Comparison of ENCODE assay signal across 10 mouse cellular contexts in genomic region chr9:77596355-77596754, GRCm38 (mm10). TPM values are rescaled to one million over a fixed set of nuclear protein-coding genes. Genes with fewer than 3 reads are reported as not detected.
DNase-seq lines count a peak whose midpoint lies in the region; ATAC-seq and TF ChIP-seq lines count a peak whose summit lies in the region.
"Had no signal": no experiment of that assay in that cellular context is flagged by ENCODE, and none has a peak within 500 bp of the region (broad histone marks: within the 10 kb centered on the region; RNA-seq: fewer than 3 reads in every experiment).

No protein-coding gene starts in this region.

- intact Hi-C loops in heart, postnatal 25 days (cut with DNase I): loop anchor here (2.0 to 5.0 kb wide), 2 partner anchors 184 to 441 kb away; no protein-coding TSS in a partner anchor

- peak; percentile 49; the same call in 1 of the 2 replicates for ATAC-seq in hindbrain, embryonic 11.5 days (ENCODE audit: low FRiP score)
- no peak for ATAC-seq in hindbrain, embryonic 12.5 days (ENCODE audit: low FRiP score)
- peak; percentile 42; the same call in 1 of the 2 replicates for ATAC-seq in midbrain, postnatal 0 days (ENCODE audit: low FRiP score)

- 25% methylated on average over 7 of the region's 7 CpGs for WGBS in hindbrain, embryonic 11.5 days
- WGBS in hindbrain, embryonic 12.5 days: 32% methylated on average over 7 of the region's 7 CpGs
- 23% methylated on average over 7 of the region's 7 CpGs for WGBS in midbrain, postnatal 0 days

- H3K27ac ChIP-seq in hindbrain, embryonic 11.5 days (ENCODE audit: low read depth, low read length): no peak overlapping the region
- H3K27ac ChIP-seq in hindbrain, embryonic 12.5 days: no peak overlapping the region
- H3K27ac ChIP-seq in midbrain, postnatal 0 days (ENCODE audit: low read depth, low read length): no peak overlapping the region
- H3K27ac ChIP-seq: embryonic facial prominence, embryonic 13.5 days; stomach, embryonic 15.5 days had no signal

- no peak overlapping the region for H3K4me3 ChIP-seq in hindbrain, embryonic 11.5 days (ENCODE audit: low read depth, low read length)
- no peak overlapping the region for H3K4me3 ChIP-seq in hindbrain, embryonic 12.5 days
- H3K4me3 ChIP-seq in midbrain, postnatal 0 days (ENCODE audit: low read depth, low read length): no peak overlapping the region
- H3K4me3 ChIP-seq: embryonic facial prominence, embryonic 13.5 days; stomach, embryonic 15.5 days had no signal

- peak; percentile 91 for DNase-seq in hindbrain, embryonic 11.5 days (ENCODE audit: low spot score)
- peak; percentile 87 for DNase-seq in adrenal gland, postnatal 10 days
- peak; percentile 57 for DNase-seq in embryo, embryonic 11.5 days (ENCODE audit: low read depth, low spot score)
- DNase-seq in heart, postnatal 25 days (ENCODE audit: low spot score): peak; percentile 23
- peak; percentile 75 to 88 for DNase-seq in left cerebral cortex, adult 18-20 months (ENCODE audit: low spot score in 2 of 2)
- peak; percentile 86 for DNase-seq in midbrain, postnatal 0 days (ENCODE audit: low spot score)
- DNase-seq in splenic B cell, adult 2 months (ENCODE audit: low read depth, low spot score): peak; percentile 86

- H3K9ac ChIP-seq in hindbrain, embryonic 11.5 days (ENCODE audit: low read depth, low read length): no peak overlapping the region
- H3K9ac ChIP-seq in hindbrain, embryonic 12.5 days: no peak overlapping the region
- H3K9ac ChIP-seq in midbrain, postnatal 0 days (replicated peaks; ENCODE audit: low read length, poor library complexity, severe bottlenecking): no peak overlapping the region
- H3K9ac ChIP-seq: embryonic facial prominence, embryonic 13.5 days; stomach, embryonic 15.5 days had no signal

- no peaks in the 10 kb centered on the region for H3K4me1 ChIP-seq in hindbrain, embryonic 11.5 days (replicated peaks; ENCODE audit: control insufficient read depth, insufficient read depth, low read length)
- 0 out of 2 replicates have a peak, but pooled peaks cover 4% of the 10 kb centered on the region for H3K4me1 ChIP-seq in hindbrain, embryonic 12.5 days
- H3K4me1 ChIP-seq in midbrain, postnatal 0 days (ENCODE audit: insufficient read depth, low read length): peaks cover 3% of the 10 kb centered on the region; the same call in 1 of the 2 replicates
- H3K4me1 ChIP-seq: stomach, embryonic 15.5 days had no signal

- TF ChIP-seq CTCF in midbrain, postnatal 0 days (IDR thresholded peaks at IDR 0.05): peak; percentile 100

- no peaks in the 10 kb centered on the region for H3K9me3 ChIP-seq in hindbrain, embryonic 11.5 days (ENCODE audit: control insufficient read depth, low read length)
- no peaks in the 10 kb centered on the region for H3K9me3 ChIP-seq in hindbrain, embryonic 12.5 days (replicated peaks)
- H3K9me3 ChIP-seq in midbrain, postnatal 0 days (ENCODE audit: low read length): no peaks in the 10 kb centered on the region
- H3K9me3 ChIP-seq: embryonic facial prominence, embryonic 13.5 days; stomach, embryonic 15.5 days had no signal

- no peak overlapping the region for H3K4me2 ChIP-seq in hindbrain, embryonic 11.5 days (replicated peaks; ENCODE audit: low read depth, low read length)
- no peak overlapping the region for H3K4me2 ChIP-seq in hindbrain, embryonic 12.5 days (replicated peaks)
- H3K4me2 ChIP-seq in midbrain, postnatal 0 days (ENCODE audit: low read depth, low read length, poor library complexity, severe bottlenecking): no peak overlapping the region
- H3K4me2 ChIP-seq: embryonic facial prominence, embryonic 13.5 days; stomach, embryonic 15.5 days had no signal

- no peaks in the 10 kb centered on the region for H3K27me3 ChIP-seq in hindbrain, embryonic 11.5 days (ENCODE audit: control insufficient read depth, insufficient read depth, low read length)
- peaks cover 3% of the 10 kb centered on the region for H3K27me3 ChIP-seq in hindbrain, embryonic 12.5 days
- no peaks in the 10 kb centered on the region for H3K27me3 ChIP-seq in midbrain, postnatal 0 days (ENCODE audit: insufficient read depth, low read length)
- H3K27me3 ChIP-seq in splenic B cell, adult 2 months (ENCODE audit: control insufficient read depth, insufficient read depth, low read length, poor library complexity, severe bottlenecking): no peaks in the 10 kb centered on the region
- H3K27me3 ChIP-seq: embryonic facial prominence, embryonic 13.5 days; stomach, embryonic 15.5 days had no signal

- no peaks in the 10 kb centered on the region for H3K36me3 ChIP-seq in hindbrain, embryonic 11.5 days (ENCODE audit: control insufficient read depth, insufficient read depth, low read length)
- H3K36me3 ChIP-seq in hindbrain, embryonic 12.5 days: no peaks in the 10 kb centered on the region
- no peaks in the 10 kb centered on the region for H3K36me3 ChIP-seq in midbrain, postnatal 0 days (ENCODE audit: insufficient read depth, low read length)
- no peaks in the 10 kb centered on the region for H3K36me3 ChIP-seq in splenic B cell, adult 2 months (ENCODE audit: control insufficient read depth, insufficient read depth, low read length, poor library complexity, severe bottlenecking)
- H3K36me3 ChIP-seq: embryonic facial prominence, embryonic 13.5 days; stomach, embryonic 15.5 days had no signal

RNA-seq across cellular contexts. Expression of gene Klhl31, which starts 39.9 kb away (rescaled TPM):
- polyA plus RNA-seq in hindbrain, embryonic 11.5 days (2014; fragmentation: Nextera tagmentation; extraction: Ambion mirVana): 1.1 and 1.6 TPM in 2 replicates
- 0.94 and 2.5 TPM in 2 replicates for polyA plus RNA-seq in hindbrain, embryonic 12.5 days (2016; fragmentation: Nextera tagmentation; extraction: Ambion mirVana)
- 10 to 100 TPM in 1 of 2 experiments, 1 to 10 TPM in 1; 6.7 to 19.3 TPM for total RNA-seq in adrenal gland, postnatal 10 days (2021)
- 100 to 1,000 TPM; 144 to 150 TPM for total RNA-seq in heart, postnatal 25 days (2021)
- total RNA-seq in left cerebral cortex, adult 18-20 months (2021): under 1 TPM; 0.05 to 0.07 TPM
- 0.05 TPM in 2 replicates for total RNA-seq in midbrain, postnatal 0 days (2014; rRNA removed)
- 0.11 and 0.12 TPM in 2 replicates for polyA plus RNA-seq in midbrain, postnatal 0 days (2015; fragmentation: Nextera tagmentation; extraction: Ambion mirVana)

RNA-seq across cellular contexts. Expression of gene Lrrc1, which starts 51.7 kb away (rescaled TPM):
- polyA plus RNA-seq in hindbrain, embryonic 11.5 days (2014; fragmentation: Nextera tagmentation; extraction: Ambion mirVana): 9.0 and 10.2 TPM in 2 replicates
- 8.7 and 11.2 TPM in 2 replicates for polyA plus RNA-seq in hindbrain, embryonic 12.5 days (2016; fragmentation: Nextera tagmentation; extraction: Ambion mirVana)
- total RNA-seq in adrenal gland, postnatal 10 days (2021): 10 to 100 TPM; 10.8 to 14.6 TPM
- total RNA-seq in heart, postnatal 25 days (2021): 10 to 100 TPM; 17.2 to 18.4 TPM
- 1 to 10 TPM; 5.3 to 8.3 TPM for total RNA-seq in left cerebral cortex, adult 18-20 months (2021)
- 19.1 and 38.6 TPM in 2 replicates for total RNA-seq in midbrain, postnatal 0 days (2014; rRNA removed)
- polyA plus RNA-seq in midbrain, postnatal 0 days (2015; fragmentation: Nextera tagmentation; extraction: Ambion mirVana): 4.2 and 4.6 TPM in 2 replicates

Comparison
In these comparisons a context has a peak if more than half of its experiments do, and no peak if none do; other contexts are left out.
1. DNase-seq: peak in every context shown above with its lines; median percentile 91 in hindbrain, embryonic 11.5 days; 87 in adrenal gland, postnatal 10 days; 86 in midbrain, postnatal 0 days; 86 in splenic B cell, adult 2 months; 82 in left cerebral cortex, adult 18-20 months; 57 in embryo, embryonic 11.5 days; 23 in heart, postnatal 25 days.
2. RNA of gene Klhl31, which starts 39.9 kb away (total RNA-seq): 144 to 150 TPM in heart, postnatal 25 days; 6.7 to 19.3 TPM in adrenal gland, postnatal 10 days, 0.05 to 0.07 TPM in left cerebral cortex, adult 18-20 months and 0.05 TPM in midbrain, postnatal 0 days; every median in the first group is over 4 times any median in the second.